Mouse (Mus musculus) midbrain, embryonic 11.5 days (tissue): ENCODE measurements around the gene Dab2. TPM values are rescaled to one million over a fixed set of nuclear protein-coding genes. Genes with fewer than 3 reads are reported as not detected.

Experiments used
- ATAC-seq: fragments of 200-750 bp; cut with Nextera tagmentation; 2 replicates; pipeline ENCODE4 v1.8.0; 2017; ENCODE audit warnings: moderate TSS enrichment, moderate library complexity; ENCODE audit not compliant: low FRiP score
- DNase-seq: peaks from one replicate; pipeline ENCODE4 v3.0.0; 2015; ENCODE audit warnings: low spot score; ENCODE audit errors: missing footprints
- H3K27ac ChIP-seq: fragments of 300-500 bp; sonication (generic); 2 replicates; pipeline ENCODE4 v1.5.1; 2014; ENCODE audit warnings: low read depth, low read length
- H3K27me3 ChIP-seq: fragments of 300-500 bp; sonication (generic); 2 replicates; pipeline ENCODE4 v1.6.1; 2014; ENCODE audit warnings: mild to moderate bottlenecking, low read length, moderate library complexity, mixed read lengths; ENCODE audit not compliant: control insufficient read depth, insufficient read depth
- H3K36me3 ChIP-seq: fragments of 300-500 bp; sonication (generic); 2 replicates; pipeline ENCODE4 v1.6.1; 2014; ENCODE audit warnings: mild to moderate bottlenecking, low read length, moderate library complexity, mixed read lengths; ENCODE audit not compliant: control insufficient read depth, insufficient read depth
- H3K4me1 ChIP-seq: fragments of 300-500 bp; sonication (generic); 2 replicates; pipeline ENCODE4 v1.6.1; 2014; ENCODE audit warnings: low read length; ENCODE audit not compliant: control insufficient read depth, insufficient read depth
- H3K4me2 ChIP-seq: fragments of 300-500 bp; sonication (generic); 2 replicates; pipeline ENCODE4 v1.6.1; 2014; ENCODE audit warnings: mild to moderate bottlenecking, moderate library complexity
- H3K4me3 ChIP-seq: fragments of 300-500 bp; sonication (generic); 2 replicates; pipeline ENCODE4 v1.5.1; 2014; ENCODE audit warnings: low read depth, low read length
- H3K9ac ChIP-seq: fragments of 300-500 bp; sonication (generic); 2 replicates; pipeline ENCODE4 v1.6.1; 2014; ENCODE audit warnings: low read length
- H3K9me3 ChIP-seq: fragments of 300-500 bp; sonication (generic); 2 replicates; pipeline ENCODE4 v1.6.1; 2016; ENCODE audit warnings: low read length; ENCODE audit not compliant: control insufficient read depth
- WGBS: fragments of 180-500 bp; shearing (Covaris S2); extraction: QIAGEN DNeasy Blood & Tissue Kit; methylation state at CpG from one replicate; pipeline ENCODE4 v1.1.7; 2014; 5-methylcytosine and 5-hydroxymethylcytosine counted together
- polyA plus RNA-seq: library from polyadenylated mRNA; unstranded; fragments of >200 nt; fragmentation: Nextera tagmentation; extraction: Ambion mirVana; gene quantifications from 2 replicates; pipeline ENCODE4 v1.2.1, GENCODE M21; 2014

Gene Dab2
- polyA plus RNA-seq, 1 experiment from 2014 or later = 62.1 TPM

- 43% methylated on average over 1 of the region's 1 CpGs for WGBS
- no peak overlapping the region for H3K4me2 ChIP-seq
- H3K9me3 ChIP-seq = no peaks in the 10 kb centered on the region
- DNase-seq (no peak), ATAC-seq (no peak)
- no peak overlapping the region for H3K27ac ChIP-seq
- H3K4me1 ChIP-seq = no peaks in the 10 kb centered on the region; the same call in 1 of the 2 replicates
- H3K36me3 ChIP-seq = no peaks in the 10 kb centered on the region
- H3K4me3 ChIP-seq = no peak overlapping the region
- no peak overlapping the region for H3K9ac ChIP-seq
- H3K27me3 ChIP-seq = no peaks in the 10 kb centered on the region
Measured at GRCm38 (mm10) chr15:6385241-6385640, 85.7 kb downstream of the Dab2 start.

GRCm38 (mm10) chr15:6386159-6386951 is 86.8 kb downstream of the Dab2 start:
- H3K27me3 ChIP-seq = no peaks in the 10 kb centered on the region
- no peaks in the 10 kb centered on the region for H3K36me3 ChIP-seq
- H3K4me3 ChIP-seq = peak overlapping the region; percentile 32
- H3K9me3 ChIP-seq = no peaks in the 10 kb centered on the region
- no peak overlapping the region for H3K27ac ChIP-seq
- no peaks in the 10 kb centered on the region; the same call in 1 of the 2 replicates for H3K4me1 ChIP-seq
- ATAC-seq (peak; percentile 96), DNase-seq (peak; percentile 98)
- WGBS = 3% methylated on average over 49 of the region's 49 CpGs
- peak overlapping the region; percentile 60 for H3K4me2 ChIP-seq
- peak overlapping the region; percentile 64 for H3K9ac ChIP-seq

DNA sequence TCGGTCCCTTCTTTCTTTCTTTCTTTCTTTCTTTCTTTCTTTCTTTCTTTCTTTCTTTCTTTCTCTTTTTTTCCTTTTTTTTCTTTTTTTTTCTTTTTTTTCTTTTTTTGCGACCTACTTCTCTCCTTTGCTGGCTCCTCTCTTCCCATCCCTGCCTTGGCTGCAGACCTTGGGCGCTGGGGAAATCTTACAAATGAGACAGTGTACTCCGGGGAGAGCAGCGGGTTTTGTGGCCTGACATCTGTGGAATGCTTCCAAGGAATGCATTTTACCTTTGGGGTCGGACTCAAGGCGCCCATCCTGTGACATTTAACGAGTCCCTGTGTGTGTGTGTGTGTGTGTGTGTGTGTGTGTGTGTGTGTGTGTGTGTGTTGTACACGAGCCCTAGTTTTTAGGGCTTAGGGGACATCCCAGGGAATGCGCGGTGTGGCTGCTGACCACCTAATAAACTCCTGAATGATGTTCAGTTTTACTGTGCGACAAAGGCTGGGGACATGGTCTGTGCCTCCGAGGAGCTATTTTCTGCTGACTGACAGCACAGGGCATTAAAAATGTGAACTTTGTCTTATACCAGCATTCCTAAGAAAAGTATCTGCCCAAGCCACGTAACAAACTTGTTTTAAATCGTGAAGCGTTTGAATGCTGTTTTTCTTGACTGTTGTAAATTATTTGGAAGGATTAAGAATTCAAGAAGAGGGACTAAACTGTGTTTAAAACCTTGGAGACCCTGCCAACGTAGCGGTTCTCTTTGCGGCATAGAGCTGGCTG is 87.6 kb downstream of the Dab2 start:
- Histone ChIP-seq H3K4me2 (peak overlapping the region; percentile 60), H3K27ac (no peak overlapping the region), H3K9me3 (no peaks in the 10 kb centered on the region), H3K9ac (peak overlapping the region; percentile 64), H3K4me3 (peak overlapping the region; percentile 32), H3K4me1 (no peaks in the 10 kb centered on the region; the same call in 1 of the 2 replicates), H3K27me3 (no peaks in the 10 kb centered on the region), H3K36me3 (no peaks in the 10 kb centered on the region)
- ATAC-seq (peak; percentile 61), DNase-seq (peak; percentile 92)
- 6% methylated on average over 19 of the region's 19 CpGs for WGBS

DNA sequence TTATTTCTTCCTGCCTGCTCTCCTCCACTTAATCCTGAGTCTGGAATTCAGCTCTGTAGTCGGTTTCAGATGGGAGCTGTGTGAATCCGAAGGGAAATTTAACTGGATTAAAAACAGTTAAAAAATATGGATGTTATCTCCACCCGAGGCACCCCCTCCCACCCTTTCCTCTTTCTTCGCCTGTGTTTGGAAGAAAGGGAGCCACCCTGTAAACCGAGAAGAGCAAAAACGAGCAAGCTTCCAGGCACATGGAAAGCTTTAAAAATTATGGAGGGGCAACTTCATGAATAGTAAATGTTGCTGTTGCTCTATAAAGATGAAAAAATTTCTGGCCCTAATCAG is 88.1 kb downstream of the Dab2 start:
- no peaks in the 10 kb centered on the region for H3K36me3 ChIP-seq
- no peaks in the 10 kb centered on the region; the same call in 1 of the 2 replicates for H3K4me1 ChIP-seq
- peak overlapping the region; percentile 60 for H3K4me2 ChIP-seq
- ATAC-seq = no peak
- no peaks in the 10 kb centered on the region for H3K27me3 ChIP-seq
- WGBS = 20% methylated on average over 6 of the region's 6 CpGs
- no peak for DNase-seq
- H3K27ac ChIP-seq = no peak overlapping the region
- no peaks in the 10 kb centered on the region for H3K9me3 ChIP-seq
- H3K4me3 ChIP-seq = peak overlapping the region; percentile 32
- peak overlapping the region; percentile 42; the same call in 1 of the 2 replicates for H3K9ac ChIP-seq

- 63% methylated on average over 3 of the region's 3 CpGs for WGBS
- Histone ChIP-seq H3K27ac (no peak overlapping the region), H3K9me3 (no peaks in the 10 kb centered on the region), H3K4me3 (peak overlapping the region; percentile 32; the same call in 1 of the 2 replicates), H3K9ac (no peak overlapping the region), H3K27me3 (no peaks in the 10 kb centered on the region), H3K36me3 (no peaks in the 10 kb centered on the region), H3K4me2 (peak overlapping the region; percentile 60), H3K4me1 (no peaks in the 10 kb centered on the region; the same call in 1 of the 2 replicates)
- no peak for ATAC-seq
- no peak for DNase-seq
Measured at GRCm38 (mm10) chr15:6388146-6388545, 88.6 kb downstream of the Dab2 start.

- no peaks in the 10 kb centered on the region for H3K36me3 ChIP-seq
- H3K9ac ChIP-seq = no peak overlapping the region
- H3K4me2 ChIP-seq = no peak overlapping the region
- no peak overlapping the region for H3K27ac ChIP-seq
- 0 out of 2 replicates have a peak overlapping the region, but pooled peaks have one; percentile 32 for H3K4me3 ChIP-seq
- H3K9me3 ChIP-seq = no peaks in the 10 kb centered on the region
- H3K27me3 ChIP-seq = no peaks in the 10 kb centered on the region
- 91% methylated on average over 7 of the region's 7 CpGs for WGBS
- H3K4me1 ChIP-seq = no peaks in the 10 kb centered on the region; the same call in 1 of the 2 replicates
- no peak for ATAC-seq
- no peak for DNase-seq
Measured at GRCm38 (mm10) chr15:6388631-6389030, 89.0 kb downstream of the Dab2 start.

DNA sequence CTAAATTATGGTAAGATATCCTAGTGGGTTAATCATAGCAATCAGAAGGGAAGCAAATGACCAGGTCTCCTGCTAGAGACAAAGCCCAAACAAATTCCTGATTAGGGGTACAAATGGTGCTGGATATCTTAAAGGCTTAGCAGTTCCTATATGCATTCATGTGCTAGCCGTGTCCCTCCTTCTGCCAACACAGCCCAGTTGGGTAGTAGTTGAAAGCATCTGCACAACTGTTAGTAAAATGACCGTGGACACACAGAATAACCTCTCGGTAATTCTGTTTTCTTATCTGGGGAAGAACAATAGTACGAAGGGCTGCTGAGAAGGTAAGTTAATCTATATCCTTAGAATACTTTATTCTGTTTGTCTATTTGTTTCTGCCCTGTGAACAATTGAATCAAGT is 90.5 kb downstream of the Dab2 start:
- H3K9ac ChIP-seq = no peak overlapping the region
- WGBS = 59% methylated on average over 4 of the region's 4 CpGs
- no peak overlapping the region for H3K4me2 ChIP-seq

DNA sequence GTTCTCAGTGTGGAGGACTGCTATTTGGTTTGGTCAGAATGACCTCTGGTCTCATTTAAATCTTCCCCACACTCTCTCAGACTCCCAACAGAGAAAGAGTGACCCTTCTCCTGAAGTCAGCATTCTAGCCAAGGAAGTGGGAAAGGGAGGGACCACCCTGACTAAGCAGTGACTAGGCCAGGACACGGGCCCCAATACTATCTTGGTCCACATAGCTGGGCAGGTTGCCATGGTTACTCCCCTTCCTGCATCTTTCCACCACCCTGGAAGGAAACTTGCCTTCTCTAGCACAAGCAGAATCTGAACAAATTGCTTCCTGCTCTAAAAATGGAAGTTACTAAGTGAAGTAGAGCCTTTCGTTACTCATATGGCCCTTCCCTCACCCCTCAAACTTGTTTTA is 91.1 kb downstream of the Dab2 start:
- ATAC-seq (no peak), DNase-seq (no peak)
- H3K9ac ChIP-seq = no peak overlapping the region
- H3K4me1 ChIP-seq = no peaks in the 10 kb centered on the region
- no peaks in the 10 kb centered on the region for H3K27me3 ChIP-seq
- H3K36me3 ChIP-seq = no peaks in the 10 kb centered on the region
- H3K4me3 ChIP-seq = no peak overlapping the region
- no peak overlapping the region for H3K4me2 ChIP-seq
- 44% methylated on average over 2 of the region's 2 CpGs for WGBS
- no peaks in the 10 kb centered on the region for H3K9me3 ChIP-seq
- H3K27ac ChIP-seq = no peak overlapping the region

More for the DNA sequence above, 90.5 kb downstream of the Dab2 start:
- H3K9me3 ChIP-seq = no peaks in the 10 kb centered on the region
- H3K27me3 ChIP-seq = no peaks in the 10 kb centered on the region
- H3K4me3 ChIP-seq = no peak overlapping the region
- H3K4me1 ChIP-seq = no peaks in the 10 kb centered on the region
- no peak overlapping the region for H3K27ac ChIP-seq
- no peak for ATAC-seq
- H3K36me3 ChIP-seq = no peaks in the 10 kb centered on the region
- DNase-seq = no peak

DNA sequence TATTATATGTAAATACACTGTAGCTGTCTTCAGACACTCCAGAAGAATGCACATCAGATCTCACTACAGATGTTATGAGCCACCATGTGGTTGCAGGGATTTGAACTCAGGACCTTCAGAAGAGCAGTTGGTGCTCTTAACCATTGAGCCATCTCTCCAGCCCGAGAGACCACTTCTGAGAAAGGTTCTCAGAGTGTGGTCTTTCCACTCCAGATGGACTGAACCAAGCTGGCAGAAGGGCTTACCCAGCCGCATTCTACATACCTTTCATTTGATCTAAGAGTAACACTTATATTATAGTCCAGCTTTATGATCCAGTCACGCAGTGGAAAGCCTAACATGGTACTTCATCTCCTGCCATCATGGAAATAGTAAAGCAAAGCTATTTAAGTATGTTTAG is 92.3 kb downstream of the Dab2 start:
- WGBS = 83% methylated on average over 3 of the region's 3 CpGs
- no peak for ATAC-seq
- DNase-seq = no peak

More for the DNA sequence above, 92.3 kb downstream of the Dab2 start:
- no peaks in the 10 kb centered on the region for H3K27me3 ChIP-seq
- no peaks in the 10 kb centered on the region for H3K36me3 ChIP-seq
- no peak overlapping the region for H3K4me3 ChIP-seq
- no peak overlapping the region for H3K27ac ChIP-seq
- H3K9me3 ChIP-seq = no peaks in the 10 kb centered on the region
- H3K4me2 ChIP-seq = no peak overlapping the region
- H3K9ac ChIP-seq = no peak overlapping the region
- no peaks in the 10 kb centered on the region for H3K4me1 ChIP-seq
